Mouse (Mus musculus) monocyte, adult 5-6 weeks (primary cell): ENCODE measurements around the gene Lrrc74a. TPM values are rescaled to one million over a fixed set of nuclear protein-coding genes. Genes with fewer than 3 reads are reported as not detected.

Source experiments
- total RNA-seq: library from RNA; stranded (forward); fragments of 200-1000, 200-491, 200-594 nt; gene quantifications from 3 replicates; pipeline ENCODE4 v1.2.3, GENCODE M21; 2017

Gene Lrrc74a
- total RNA-seq, 1 experiment from 2014 or later = not detected

Other genes with a start within 250 kb of the Lrrc74a start
- not detected in 3 replicates for gene Vash1, start 55.7 kb upstream of the Lrrc74a start, total RNA-seq
- gene Angel1, start 7.9 kb upstream of the Lrrc74a start, total RNA-seq = 1.4 to 2.0 TPM (median 1.6 TPM) in 3 replicates
- gene Irf2bpl, start 150.4 kb downstream of the Lrrc74a start, total RNA-seq = 15.1 to 32.7 TPM (median 18.2 TPM) in 3 replicates
- 25.1 to 34.7 TPM (median 25.9 TPM) in 3 replicates for gene Cipc, start 212.7 kb downstream of the Lrrc74a start, total RNA-seq